Mouse (Mus musculus) olfactory bulb, adult 2 months (tissue): ENCODE data around the gene Ralgapb. TPM values are rescaled to one million over a fixed set of nuclear protein-coding genes. Genes with fewer than 3 reads are reported as not detected.

Experiments
- H3K27ac ChIP-seq: fragments of 200-500 bp; 2 replicates; pipeline ENCODE4 v1.5.1; 2012; ENCODE audit warnings: low read depth, low read length; ENCODE audit not compliant: insufficient read depth
- H3K4me1 ChIP-seq: fragments of 200-500 bp; 2 replicates; pipeline ENCODE4 v1.6.1; 2012; ENCODE audit warnings: low read length; ENCODE audit not compliant: control insufficient read depth, insufficient read depth
- H3K4me3 ChIP-seq: fragments of 200-500 bp; 2 replicates; pipeline ENCODE4 v1.5.1; 2012; ENCODE audit warnings: mild to moderate bottlenecking, low read depth, low read length, moderate library complexity; ENCODE audit not compliant: insufficient read depth
- CTCF ChIP-seq: fragments of 200-500 bp; IDR thresholded peaks from 2 replicates; pipeline ENCODE4 v1.5.1; 2012; ENCODE audit warnings: low read depth, mild to moderate bottlenecking, low read length, moderate library complexity; ENCODE audit not compliant: insufficient read depth
- POLR2A ChIP-seq: fragments of 200-500 bp; IDR thresholded peaks from 2 replicates; pipeline ENCODE4 v1.6.1; 2012; ENCODE audit warnings: mild to moderate bottlenecking, low read depth, low read length, moderate library complexity; ENCODE audit not compliant: insufficient read depth
- WGBS: fragments of 180-500 bp; shearing (Covaris S2); methylation state at CpG from one replicate; pipeline ENCODE4 v1.1.7; 2018; 5-methylcytosine and 5-hydroxymethylcytosine counted together
- polyA plus RNA-seq: library from polyadenylated mRNA; stranded (reverse); fragments of >200 nt; gene quantifications from 2 replicates; pipeline ENCODE4 v1.2.4, GENCODE M21; 2012; ENCODE audit warnings: low replicate concordance; ENCODE audit not compliant: missing spikeins, insufficient read depth, insufficient read length

Ralgapb gene
- polyA plus RNA-seq, result not detected in 2 replicates

- TF ChIP-seq CTCF (peak; percentile 43), POLR2A (peak; percentile 55; the same call in 1 of the 2 replicates)
- WGBS, result under 1% methylated on average over 46 of the region's 46 CpGs
- 0 out of 2 replicates have a peak, but pooled peaks cover 4% of the 10 kb centered on the region for H3K4me1 ChIP-seq
- peak within 1 kb of the TSS; percentile 89 for H3K4me3 ChIP-seq
- peak within 1 kb of the TSS; percentile 37; the same call in 1 of the 2 replicates for H3K27ac ChIP-seq
These were observed at the start of gene Ralgapb for GRCm38 (mm10) chr2:158409595-158410021. Ralgapb (plus strand) TSS chr2:158409848.

GRCm38 (mm10) chr2:158360873-158361677, 48.6 kb upstream of the Ralgapb start:
- WGBS, result under 1% methylated on average over 41 of the region's 41 CpGs
- peaks cover 8% of the 10 kb centered on the region; the same call in 1 of the 2 replicates for H3K4me1 ChIP-seq
- TF ChIP-seq CTCF (peak; percentile 57), POLR2A (peak; percentile 45; the same call in 1 of the 2 replicates)
- H3K4me3 ChIP-seq, result peak overlapping the region; percentile 79
- no peak overlapping the region for H3K27ac ChIP-seq

GRCm38 (mm10) chr2:158361678-158362320, 47.8 kb upstream of the Ralgapb start:
- 33% methylated on average over 8 of the region's 8 CpGs for WGBS
- no peak overlapping the region for H3K27ac ChIP-seq
- H3K4me3 ChIP-seq, result no peak overlapping the region
- H3K4me1 ChIP-seq, result peaks cover 8% of the 10 kb centered on the region; the same call in 1 of the 2 replicates
- TF ChIP-seq CTCF (no peak), POLR2A (no peak)

- H3K27ac ChIP-seq, result no peak overlapping the region
- WGBS, result 93% methylated on average over 4 of the region's 4 CpGs
- H3K4me3 ChIP-seq, result no peak overlapping the region
- peaks cover 6% of the 10 kb centered on the region; the same call in 1 of the 2 replicates for H3K4me1 ChIP-seq
- no peak for TF ChIP-seq POLR2A
- no peak for TF ChIP-seq CTCF
These were observed 45.5 kb upstream of the Ralgapb start for GRCm38 (mm10) chr2:158364175-158364574.

- no peak overlapping the region for H3K27ac ChIP-seq
- WGBS, result 70% methylated on average over 12 of the region's 12 CpGs
- no peak overlapping the region for H3K4me3 ChIP-seq
- H3K4me1 ChIP-seq, result no peaks in the 10 kb centered on the region
- no peak for TF ChIP-seq CTCF
- TF ChIP-seq POLR2A, result no peak
These were observed 44.4 kb upstream of the Ralgapb start for GRCm38 (mm10) chr2:158365099-158365850.

GRCm38 (mm10) chr2:158367654-158368053, 42.0 kb upstream of the Ralgapb start:
- H3K4me3 ChIP-seq, result no peak overlapping the region
- TF ChIP-seq CTCF (no peak), POLR2A (no peak)
- H3K27ac ChIP-seq, result no peak overlapping the region
- no peaks in the 10 kb centered on the region for H3K4me1 ChIP-seq
- 96% methylated on average over 5 of the region's 5 CpGs for WGBS

GRCm38 (mm10) chr2:158368313-158368712, 41.3 kb upstream of the Ralgapb start:
- WGBS, result 93% methylated on average over 8 of the region's 8 CpGs

GRCm38 (mm10) chr2:158369474-158370172, 40.0 kb upstream of the Ralgapb start:
- TF ChIP-seq POLR2A (no peak), CTCF (no peak)
- Histone ChIP-seq H3K4me1 (no peaks in the 10 kb centered on the region), H3K4me3 (no peak overlapping the region), H3K27ac (no peak overlapping the region)
- WGBS, result 82% methylated on average over 3 of the region's 3 CpGs

More at GRCm38 (mm10) chr2:158368313-158368712, 41.3 kb upstream of the Ralgapb start:
- Histone ChIP-seq H3K4me1 (no peaks in the 10 kb centered on the region), H3K4me3 (no peak overlapping the region), H3K27ac (no peak overlapping the region)
- no peak for TF ChIP-seq CTCF
- no peak for TF ChIP-seq POLR2A
